Mouse (Mus musculus): Measurements from ENCODE around the gene 4930444G20Rik. TPM values are rescaled to one million over a fixed set of nuclear protein-coding genes. Genes with fewer than 3 reads are reported as not detected.
"Not testable (repeated sequence)": the region's sequence is repeated elsewhere in the genome, so short reads cannot be mapped to it uniquely, and the experiment has no call there.

4930444G20Rik gene
- total RNA-seq (2014; fragmentation: Nextera tagmentation): not detected in 2 replicates
- not detected in 2 replicates for total RNA-seq (2017)
- not detected in 2 replicates for polyA plus RNA-seq (2012)

DNA sequence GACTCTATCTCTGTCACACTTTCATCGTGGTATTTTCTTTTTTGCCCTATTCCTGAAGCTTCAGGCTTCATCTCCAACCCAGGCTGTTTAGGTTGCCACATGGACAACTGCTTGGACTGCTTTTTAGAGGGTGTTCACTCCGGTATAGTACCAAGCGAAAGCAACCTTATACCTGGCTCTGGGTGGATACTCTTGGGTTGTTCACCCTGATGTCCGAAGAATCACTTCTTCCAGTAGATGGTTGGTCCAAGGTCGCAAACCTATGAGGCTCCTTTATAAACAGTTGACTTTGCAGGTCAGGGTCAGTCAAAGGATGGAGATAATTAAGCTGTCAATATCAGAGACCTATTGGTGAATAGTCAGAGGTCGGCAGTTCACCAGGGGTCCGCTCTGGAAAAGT, at the start of gene 4930444G20Rik:
Gene 4930444G20Rik, minus strand, starts transcription at position 101 of the 400 bp plus-strand sequence.
- not testable (repeated sequence) for H3K27me3 ChIP-seq (ENCODE audit: insufficient read depth, low read length); H3K36me3 ChIP-seq (replicated peaks); DNase-seq (ENCODE audit: low spot score); ATAC-seq (ENCODE audit: extremely low read depth, insufficient number of reproducible peaks, low FRiP score, poor library complexity, severe bottlenecking); H3K4me1 ChIP-seq (ENCODE audit: insufficient read depth, low read depth, low read length); H3K4me3 ChIP-seq (ENCODE audit: low read depth, low read length); H3K9me3 ChIP-seq (replicated peaks)

DNA sequence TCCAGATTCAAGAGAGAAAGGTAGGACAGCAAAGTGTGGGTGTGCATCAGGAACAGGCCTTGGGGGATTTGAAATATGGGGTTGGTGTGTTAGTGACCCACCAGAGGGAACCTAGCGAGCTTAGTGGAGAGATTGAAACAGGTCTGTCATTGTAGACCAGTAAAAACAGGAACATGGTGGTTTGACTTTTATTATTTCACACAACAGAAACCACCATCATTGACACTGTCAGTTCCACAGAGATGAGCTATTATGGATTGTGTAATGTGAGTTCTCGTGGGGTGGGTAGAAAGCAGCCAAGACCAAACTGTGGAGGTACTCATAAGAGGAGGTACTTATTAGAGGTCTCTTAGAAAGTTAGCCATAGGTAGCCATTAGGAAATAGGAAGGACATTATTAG, 6.7 kb upstream of the 4930444G20Rik start:
- Histone ChIP-seq H3K4me1 (ENCODE audit: insufficient read depth, low read depth, low read length) (no peaks in the 10 kb centered on the region), H3K36me3 (replicated peaks) (no peaks in the 10 kb centered on the region), H3K9me3 (replicated peaks) (no peaks in the 10 kb centered on the region), H3K4me3 (ENCODE audit: low read depth, low read length) (no peak overlapping the region), H3K27me3 (ENCODE audit: insufficient read depth, low read length) (0 out of 2 replicates have a peak, but pooled peaks cover 2% of the 10 kb centered on the region)
- DNase-seq (ENCODE audit: low spot score): no peak
- no peak for TF ChIP-seq TAL1 (conservative IDR thresholded peaks at IDR 0.05; ENCODE audit: low read depth, low read length)
- no peak for ATAC-seq (ENCODE audit: extremely low read depth, insufficient number of reproducible peaks, low FRiP score, poor library complexity, severe bottlenecking)

DNA sequence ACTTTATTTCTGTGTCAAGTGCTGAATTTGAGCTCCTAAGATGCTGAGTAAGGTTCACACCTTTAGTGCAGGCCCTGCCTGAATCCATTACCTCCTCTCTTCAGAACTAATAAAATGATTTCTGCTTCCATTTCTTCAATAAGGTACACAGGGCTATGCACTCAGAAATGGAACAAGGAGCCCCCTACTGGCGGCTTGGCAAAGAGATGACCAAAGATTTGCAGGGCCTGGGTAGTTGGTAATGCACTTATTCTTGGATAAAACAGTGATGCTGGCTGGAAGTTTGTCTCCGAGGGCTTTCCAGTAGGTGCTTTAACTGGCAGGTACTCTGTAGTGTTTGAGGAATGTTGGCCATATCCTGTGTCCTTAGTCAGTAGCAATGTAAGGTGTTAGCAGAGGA, 4.9 kb upstream of the 4930444G20Rik start:
- no peak for TF ChIP-seq GATA2 (IDR thresholded peaks at IDR 0.05; ENCODE audit: borderline replicate concordance, low read depth, low read length)
- TF ChIP-seq POLR2AphosphoS5 (IDR thresholded peaks at IDR 0.05; ENCODE audit: insufficient replicate concordance, low read depth, low read length): no peak
- no peak for TF ChIP-seq GATA1 (IDR thresholded peaks at IDR 0.05; ENCODE audit: borderline replicate concordance, low read length)
- TF ChIP-seq CTCF (IDR thresholded peaks at IDR 0.05; ENCODE audit: low read depth, low read length): no peak
- TF ChIP-seq TAL1 (conservative IDR thresholded peaks at IDR 0.05; ENCODE audit: low read depth, low read length): no peak
- DNase-seq (ENCODE audit: low spot score): no peak
- Histone ChIP-seq H3K27me3 (ENCODE audit: insufficient read depth, low read length) (0 out of 2 replicates have a peak, but pooled peaks cover under 1% of the 10 kb centered on the region), H3K36me3 (replicated peaks) (no peaks in the 10 kb centered on the region), H3K4me3 (ENCODE audit: low read depth, low read length) (no peak overlapping the region), H3K4me1 (ENCODE audit: insufficient read depth, low read depth, low read length) (no peaks in the 10 kb centered on the region), H3K9me3 (replicated peaks) (no peaks in the 10 kb centered on the region)
- ATAC-seq (ENCODE audit: extremely low read depth, insufficient number of reproducible peaks, low FRiP score, poor library complexity, severe bottlenecking): no peak

DNA sequence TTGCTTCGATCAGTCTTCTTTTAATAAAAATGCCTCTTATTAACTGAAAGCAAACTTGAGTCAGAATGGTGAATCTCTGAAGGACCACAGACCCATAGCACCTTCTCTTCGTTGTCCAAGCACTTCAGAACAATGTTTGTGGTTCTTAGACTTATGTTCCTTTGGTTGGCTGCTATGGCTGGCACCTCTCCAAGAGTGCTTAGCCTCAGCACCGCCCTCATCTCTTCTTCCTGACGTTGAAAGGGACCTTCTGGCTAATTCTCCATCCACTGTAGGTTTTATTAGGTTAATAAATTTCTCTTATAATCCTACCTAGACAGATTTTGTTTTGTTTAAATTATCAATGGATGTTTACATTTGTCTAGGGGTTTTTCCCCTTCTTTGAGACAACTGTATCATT, 2.7 kb upstream of the 4930444G20Rik start:
- Histone ChIP-seq H3K36me3 (replicated peaks) (no peaks in the 10 kb centered on the region), H3K27me3 (ENCODE audit: insufficient read depth, low read length) (no peaks in the 10 kb centered on the region), H3K4me1 (ENCODE audit: insufficient read depth, low read depth, low read length) (no peaks in the 10 kb centered on the region), H3K9me3 (replicated peaks) (no peaks in the 10 kb centered on the region), H3K4me3 (ENCODE audit: low read depth, low read length) (no peak overlapping the region)
- no peak for TF ChIP-seq CTCF (IDR thresholded peaks at IDR 0.05; ENCODE audit: low read depth, low read length)
- TF ChIP-seq POLR2AphosphoS5 (IDR thresholded peaks at IDR 0.05; ENCODE audit: insufficient replicate concordance, low read depth, low read length): no peak
- no peak for TF ChIP-seq GATA1 (IDR thresholded peaks at IDR 0.05; ENCODE audit: borderline replicate concordance, low read length)
- TF ChIP-seq TAL1 (conservative IDR thresholded peaks at IDR 0.05; ENCODE audit: low read depth, low read length): no peak
- TF ChIP-seq GATA2 (IDR thresholded peaks at IDR 0.05; ENCODE audit: borderline replicate concordance, low read depth, low read length): no peak
- DNase-seq (ENCODE audit: low spot score) (no peak), ATAC-seq (ENCODE audit: extremely low read depth, insufficient number of reproducible peaks, low FRiP score, poor library complexity, severe bottlenecking) (no peak)

DNA sequence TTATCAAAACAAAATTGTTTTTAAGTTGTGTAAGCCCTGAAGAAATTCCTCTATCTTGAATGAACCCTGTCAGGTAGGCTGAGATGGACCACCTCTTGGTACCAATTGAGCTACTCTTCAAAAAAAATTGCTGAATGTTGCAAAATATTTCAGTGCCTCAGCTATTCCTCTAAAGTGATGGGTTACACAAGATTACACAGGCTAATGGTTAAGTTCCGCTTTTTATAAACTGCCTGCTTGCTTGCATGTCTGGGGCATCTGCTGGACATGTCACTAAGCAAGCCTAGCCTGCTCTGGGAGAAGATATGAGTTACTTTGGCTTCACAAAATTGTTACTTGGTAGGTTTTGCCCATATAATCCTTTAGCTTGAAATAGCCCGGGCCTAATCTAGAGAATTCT, 2.3 kb upstream of the 4930444G20Rik start:
- TF ChIP-seq CTCF (IDR thresholded peaks at IDR 0.05; ENCODE audit: low read depth, low read length) (no peak), TAL1 (conservative IDR thresholded peaks at IDR 0.05; ENCODE audit: low read depth, low read length) (no peak), GATA1 (IDR thresholded peaks at IDR 0.05; ENCODE audit: borderline replicate concordance, low read length) (no peak), GATA2 (IDR thresholded peaks at IDR 0.05; ENCODE audit: borderline replicate concordance, low read depth, low read length) (no peak), POLR2AphosphoS5 (IDR thresholded peaks at IDR 0.05; ENCODE audit: insufficient replicate concordance, low read depth, low read length) (no peak)
- H3K36me3 ChIP-seq (replicated peaks): no peaks in the 10 kb centered on the region
- H3K27me3 ChIP-seq (ENCODE audit: insufficient read depth, low read length): no peaks in the 10 kb centered on the region
- ATAC-seq (ENCODE audit: extremely low read depth, insufficient number of reproducible peaks, low FRiP score, poor library complexity, severe bottlenecking) (no peak), DNase-seq (ENCODE audit: low spot score) (no peak)
- H3K4me3 ChIP-seq (ENCODE audit: low read depth, low read length): no peak overlapping the region
- H3K4me1 ChIP-seq (ENCODE audit: insufficient read depth, low read depth, low read length): no peaks in the 10 kb centered on the region
- H3K9me3 ChIP-seq (replicated peaks): no peaks in the 10 kb centered on the region

DNA sequence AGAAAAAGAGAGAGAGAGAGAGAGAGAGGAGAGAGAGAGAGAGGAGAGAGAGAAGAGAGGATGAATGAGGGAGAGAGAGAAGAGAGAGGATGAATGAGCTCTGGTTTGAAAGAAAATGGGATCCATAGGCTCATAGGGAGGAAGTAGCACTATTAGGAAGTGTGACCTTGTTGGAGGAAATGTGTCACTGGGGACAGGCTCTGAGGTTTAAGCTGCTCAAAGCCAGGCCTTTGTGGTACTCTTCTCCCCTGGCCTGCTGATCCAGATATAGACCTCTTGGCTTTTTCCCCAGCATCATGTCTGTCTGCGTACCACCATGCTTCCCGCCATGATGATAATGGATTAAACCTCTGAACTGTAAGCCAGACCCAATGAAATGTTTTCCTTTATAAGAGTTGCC, 8.5 kb downstream of the 4930444G20Rik start:
- no peaks in the 10 kb centered on the region for H3K4me1 ChIP-seq (ENCODE audit: insufficient read depth, low read depth, low read length)
- DNase-seq (ENCODE audit: low spot score) (no peak), ATAC-seq (ENCODE audit: extremely low read depth, insufficient number of reproducible peaks, low FRiP score, poor library complexity, severe bottlenecking) (no peak)
- TF ChIP-seq CTCF (IDR thresholded peaks at IDR 0.05; ENCODE audit: low read depth, low read length) (no peak), POLR2AphosphoS5 (IDR thresholded peaks at IDR 0.05; ENCODE audit: insufficient replicate concordance, low read depth, low read length) (no peak), GATA1 (IDR thresholded peaks at IDR 0.05; ENCODE audit: borderline replicate concordance, low read length) (no peak), TAL1 (conservative IDR thresholded peaks at IDR 0.05; ENCODE audit: low read depth, low read length) (no peak), GATA2 (IDR thresholded peaks at IDR 0.05; ENCODE audit: borderline replicate concordance, low read depth, low read length) (no peak)
- no peaks in the 10 kb centered on the region for H3K36me3 ChIP-seq (replicated peaks)
- H3K27me3 ChIP-seq (ENCODE audit: insufficient read depth, low read length): no peaks in the 10 kb centered on the region
- H3K4me3 ChIP-seq (ENCODE audit: low read depth, low read length): no peak overlapping the region
- H3K9me3 ChIP-seq (replicated peaks): no peaks in the 10 kb centered on the region

DNA sequence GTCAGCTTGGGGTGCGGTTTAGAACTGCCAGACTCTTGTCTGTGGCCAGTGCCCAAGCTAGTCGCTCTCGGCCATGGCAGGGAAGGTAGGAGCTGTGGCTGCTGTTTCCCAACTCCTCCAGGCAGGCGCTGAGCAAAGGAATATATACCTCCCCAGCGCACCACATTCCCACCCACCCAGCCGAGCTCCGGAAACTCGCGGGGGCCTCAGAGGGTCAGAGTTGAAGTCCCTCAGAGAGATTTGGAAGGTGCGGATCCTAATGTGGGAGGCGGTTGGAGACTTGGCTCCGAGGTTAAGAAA, 8.9 kb downstream of the 4930444G20Rik start:
- Histone ChIP-seq H3K4me1 (ENCODE audit: insufficient read depth, low read depth, low read length) (no peaks in the 10 kb centered on the region), H3K36me3 (replicated peaks) (no peaks in the 10 kb centered on the region), H3K4me3 (ENCODE audit: low read depth, low read length) (no peak overlapping the region), H3K9me3 (replicated peaks) (no peaks in the 10 kb centered on the region), H3K27me3 (ENCODE audit: insufficient read depth, low read length) (no peaks in the 10 kb centered on the region)
- ATAC-seq (ENCODE audit: extremely low read depth, insufficient number of reproducible peaks, low FRiP score, poor library complexity, severe bottlenecking): no peak
- no peak for DNase-seq (ENCODE audit: low spot score)
- TF ChIP-seq CTCF (IDR thresholded peaks at IDR 0.05; ENCODE audit: low read depth, low read length) (no peak), GATA2 (IDR thresholded peaks at IDR 0.05; ENCODE audit: borderline replicate concordance, low read depth, low read length) (no peak), GATA1 (IDR thresholded peaks at IDR 0.05; ENCODE audit: borderline replicate concordance, low read length) (no peak), POLR2AphosphoS5 (IDR thresholded peaks at IDR 0.05; ENCODE audit: insufficient replicate concordance, low read depth, low read length) (no peak), TAL1 (conservative IDR thresholded peaks at IDR 0.05; ENCODE audit: low read depth, low read length) (no peak)

All from G1E (cell line).